Mouse (Mus musculus) adrenal gland, adult (tissue): Measurements from ENCODE around the gene Ccl3.

Experiments used
- DNase-seq, 2 experiments: peaks; one replicate each; pipeline ENCODE4 v3.0.0; 2022 to 2023; ENCODE audit warnings: low spot score in 1 of 2; ENCODE audit not compliant: inconsistent age in 2 of 2

Gene Ccl3

DNA sequence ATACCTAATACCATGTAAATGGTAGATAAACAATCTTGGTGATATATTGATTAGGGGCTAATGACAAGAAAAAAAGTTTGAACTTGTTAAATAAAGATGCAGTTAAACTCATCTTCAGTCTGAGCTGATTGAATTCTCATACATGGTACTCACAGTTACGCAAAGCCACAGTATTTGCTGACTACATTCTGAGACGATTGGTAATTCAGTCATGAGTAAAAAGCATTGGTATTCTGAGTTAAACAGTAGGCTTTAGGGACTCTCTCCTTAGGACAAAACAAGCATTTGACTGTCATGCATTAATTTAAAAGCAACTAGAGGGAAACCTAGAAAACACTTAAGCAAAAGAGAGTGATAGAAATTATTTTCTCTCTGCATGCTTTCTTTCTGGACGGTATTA, 25.6 kb downstream of the Ccl3 start:
- DNase-seq, result no peak

DNA sequence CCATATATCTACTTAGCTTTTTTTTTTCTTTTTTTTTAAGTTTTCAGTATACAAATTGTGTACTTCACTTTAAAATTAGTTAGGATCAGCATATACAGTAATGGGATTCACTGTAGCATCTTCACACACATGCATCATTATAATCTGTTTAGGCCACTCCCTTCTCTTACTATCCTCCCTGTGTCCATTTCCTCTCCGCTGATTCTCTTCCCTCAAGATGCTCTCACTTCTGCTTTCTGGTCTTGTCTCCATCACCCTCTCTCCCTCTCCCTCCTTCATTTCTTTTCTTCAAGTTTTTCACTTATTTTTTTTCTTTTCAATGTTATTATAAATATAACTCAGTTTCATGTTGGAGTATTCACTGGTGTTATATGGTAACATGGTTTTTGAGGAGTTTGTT, 30.1 kb downstream of the Ccl3 start:
- DNase-seq, result no peak

DNA sequence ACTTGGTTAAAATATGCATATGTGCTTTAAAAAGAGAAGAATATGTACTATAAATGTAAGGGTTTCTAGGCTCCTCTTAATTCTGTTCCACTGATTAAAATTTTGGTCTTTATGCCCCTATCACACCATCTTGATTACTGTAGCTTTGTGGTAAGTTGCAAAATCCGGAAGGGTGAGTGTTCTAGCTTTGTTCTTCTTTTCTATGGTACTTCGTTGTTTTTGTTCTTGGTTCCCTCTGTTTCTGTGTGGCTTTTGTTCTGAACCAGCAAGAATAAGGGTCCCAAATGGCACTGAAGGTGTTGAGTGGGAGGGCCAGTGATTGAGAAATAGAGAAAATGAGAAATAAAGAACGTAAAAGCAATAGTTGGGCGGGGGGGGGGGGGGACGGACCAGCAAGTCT, 30.9 kb downstream of the Ccl3 start:
- DNase-seq, result no peak

- DNase-seq, result no peak
Measured at GRCm38 (mm10) chr11:83616586-83616985, 32.6 kb downstream of the Ccl3 start.

DNA sequence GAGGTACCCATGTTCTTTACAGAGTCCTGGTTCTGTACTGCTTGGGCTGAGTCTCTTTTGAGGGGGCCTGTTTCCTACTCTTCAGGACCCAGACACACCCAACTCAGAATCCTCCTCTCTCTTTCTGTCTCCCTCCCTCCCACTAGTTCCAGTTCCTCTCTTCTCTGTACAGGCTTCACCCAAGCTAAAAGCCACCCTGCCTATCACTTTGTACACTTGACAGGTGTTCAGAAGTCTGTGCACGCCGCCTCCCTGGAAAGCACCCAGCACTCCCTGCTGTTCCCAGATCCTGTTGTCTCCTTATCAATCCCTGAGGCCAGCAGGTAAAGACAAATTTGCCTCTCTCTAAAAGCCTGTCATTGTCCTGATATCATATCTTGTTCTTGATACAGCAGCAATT, 38.3 kb downstream of the Ccl3 start:
- DNase-seq, result no peak

- DNase-seq, result no peak
Measured at GRCm38 (mm10) chr11:83606396-83606795, 42.8 kb downstream of the Ccl3 start.

DNA sequence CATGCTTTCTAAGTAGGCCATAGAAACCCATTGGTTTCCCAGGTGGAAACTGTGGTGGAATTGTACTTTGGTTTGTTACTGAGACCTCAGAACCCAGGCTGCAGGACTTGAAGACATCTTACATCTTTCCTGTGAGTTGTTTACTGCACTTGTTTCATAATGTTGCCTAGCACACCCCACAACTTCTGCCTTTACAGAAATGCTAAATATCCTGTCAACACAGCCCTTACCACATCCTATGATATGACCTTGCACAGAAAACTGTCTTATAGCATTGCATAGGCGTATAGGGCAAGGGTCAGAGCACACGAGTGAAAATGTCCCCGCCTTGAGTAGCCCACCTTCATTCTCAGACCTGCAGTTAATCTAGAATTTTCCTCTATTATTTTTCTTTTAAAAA, 43.6 kb downstream of the Ccl3 start:
- DNase-seq, result no peak

- DNase-seq, result no peak
Measured at GRCm38 (mm10) chr11:83604698-83605097, 44.5 kb downstream of the Ccl3 start.

GRCm38 (mm10) chr11:83603399-83603798, 45.8 kb downstream of the Ccl3 start:
- DNase-seq, result no peak

- no peak for DNase-seq
Measured at GRCm38 (mm10) chr11:83600576-83600975, 48.6 kb downstream of the Ccl3 start.

- no peak for DNase-seq
Measured at GRCm38 (mm10) chr11:83598991-83599390, 50.2 kb downstream of the Ccl3 start.

DNA sequence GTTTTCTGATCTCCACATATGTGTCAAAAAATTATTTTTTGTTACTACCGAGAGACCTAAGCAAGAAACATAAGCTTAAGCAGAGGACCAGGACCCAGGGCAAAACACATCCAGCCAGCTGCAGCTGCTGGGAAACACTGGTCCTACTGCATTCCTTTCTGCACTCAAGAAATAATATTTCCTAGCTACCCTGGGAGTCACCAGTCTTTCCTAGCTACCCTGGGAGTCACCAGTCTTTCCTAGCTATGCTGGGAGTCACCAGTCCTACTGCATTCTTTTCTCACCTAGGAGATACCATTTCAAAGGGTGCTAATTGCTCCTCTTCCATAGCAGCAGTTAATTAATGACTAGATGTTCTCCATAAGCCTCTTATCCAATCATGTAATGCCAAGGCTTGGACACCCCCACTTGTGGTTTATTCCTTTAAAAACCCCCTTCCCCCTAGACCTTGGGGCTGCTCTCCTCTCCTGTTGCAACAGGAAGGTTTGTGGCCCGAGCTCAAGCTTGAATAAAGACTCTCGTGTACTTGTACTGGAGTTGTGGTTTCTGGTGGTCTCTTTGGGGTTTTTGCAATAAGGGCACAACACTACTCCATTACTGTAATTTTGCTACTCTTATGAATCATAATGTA, 50.8 kb downstream of the Ccl3 start:
- no peak for DNase-seq
